Mouse (Mus musculus) C2C12 (cell line): ENCODE data around the gene Olfr1170. TPM values are rescaled to one million over a fixed set of nuclear protein-coding genes. Genes with fewer than 3 reads are reported as not detected.

Experiments
- H3K27me3 ChIP-seq: one replicate; pipeline ENCODE4 v1.6.1; 2011; ENCODE audit not compliant: control insufficient read depth, insufficient read depth, insufficient read length
- H3K36me3 ChIP-seq: one replicate; pipeline ENCODE4 v1.6.1; 2011; ENCODE audit not compliant: control insufficient read depth, insufficient read depth
- H3K4me3 ChIP-seq: one replicate; pipeline ENCODE4 v1.5.1; 2011; ENCODE audit warnings: mild to moderate bottlenecking, control low read depth; ENCODE audit not compliant: poor library complexity, insufficient read depth, severe bottlenecking
- H3K79me2 ChIP-seq: one replicate; pipeline ENCODE4 v1.6.1; 2011; ENCODE audit not compliant: control insufficient read depth, insufficient read depth
- H3K79me3 ChIP-seq: one replicate; pipeline ENCODE4 v1.6.1; 2011; ENCODE audit warnings: low read depth, control low read depth
- H3ac ChIP-seq: one replicate; pipeline ENCODE3; 2011; ENCODE audit warnings: low read depth; ENCODE audit not compliant: control insufficient read depth, insufficient read length
- CEBPB ChIP-seq: IDR thresholded peaks from one replicate; pipeline ENCODE4 v1.6.1; 2011; ENCODE audit warnings: low read depth, mild to moderate bottlenecking, control low read depth, moderate library complexity
- CTCF ChIP-seq: IDR thresholded peaks from one replicate; pipeline ENCODE4 v1.5.1; 2011; ENCODE audit not compliant: control insufficient read depth, insufficient read depth, insufficient read length
- FOSL1 ChIP-seq: IDR thresholded peaks from one replicate; pipeline ENCODE4 v1.8.0; 2011; ENCODE audit warnings: mild to moderate bottlenecking, low read length; ENCODE audit not compliant: poor library complexity, insufficient read depth, severe bottlenecking
- MAX ChIP-seq: IDR thresholded peaks from one replicate; pipeline ENCODE4 v1.6.1; 2011; ENCODE audit warnings: mild to moderate bottlenecking, control low read depth
- MYOD1 ChIP-seq: IDR thresholded peaks from one replicate; pipeline ENCODE4 v1.6.1; 2011; ENCODE audit warnings: low read depth; ENCODE audit not compliant: control insufficient read depth, insufficient read length
- MYOG ChIP-seq: IDR thresholded peaks from one replicate; pipeline ENCODE4 v1.6.1; 2011; ENCODE audit not compliant: control insufficient read depth, insufficient read length; ENCODE audit errors: extremely low read depth
- USF1 ChIP-seq: IDR thresholded peaks from one replicate; pipeline ENCODE4 v1.6.1; 2011; ENCODE audit warnings: low read depth, mild to moderate bottlenecking, control low read depth, moderate library complexity
- long read RNA-seq, 2 experiments: library from polyadenylated mRNA; unstranded; transcript quantifications; one replicate each; pipeline ENCODE4 v2.0.0; 2019 to 2020
- polyA plus RNA-seq: library from polyadenylated mRNA; unstranded; fragments of >200 nt; fragmentation: generic; extraction: Trizol; gene quantifications from one replicate; pipeline ENCODE4 v1.2.1, GENCODE M21; 2012; ENCODE audit warnings: missing spikeins

Olfr1170 gene
- not detected for polyA plus RNA-seq
- long read RNA-seq, experiment 1, result 0 reads
- long read RNA-seq, experiment 2, result 0 reads

DNA sequence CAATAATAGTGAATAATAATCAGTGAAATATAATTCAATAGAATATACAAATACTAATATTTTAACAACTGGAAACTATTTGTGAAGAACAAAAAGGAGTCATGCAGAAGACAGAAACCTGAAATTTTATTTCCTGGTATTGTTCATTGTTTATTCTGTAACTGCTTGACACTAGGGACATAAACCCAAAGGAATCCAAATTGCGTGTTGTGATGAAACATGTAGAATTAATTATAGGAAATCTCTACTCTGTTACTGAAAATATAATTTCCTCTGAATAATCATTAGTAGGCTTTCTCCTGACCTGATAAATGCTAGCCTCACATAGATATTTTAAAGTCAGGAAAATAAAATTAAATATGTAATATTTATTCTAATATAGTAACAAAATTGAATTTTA, at the start of gene Olfr1170:
TSS of gene Olfr1170 (minus strand) at position 101 of the 400 bp plus-strand sequence.
- TF ChIP-seq FOSL1 (no peak), MYOD1 (no peak), CTCF (no peak)
- Histone ChIP-seq H3K27me3 (no peaks in the 10 kb centered on the region), H3K4me3 (no peak within 1 kb of the TSS)

DNA sequence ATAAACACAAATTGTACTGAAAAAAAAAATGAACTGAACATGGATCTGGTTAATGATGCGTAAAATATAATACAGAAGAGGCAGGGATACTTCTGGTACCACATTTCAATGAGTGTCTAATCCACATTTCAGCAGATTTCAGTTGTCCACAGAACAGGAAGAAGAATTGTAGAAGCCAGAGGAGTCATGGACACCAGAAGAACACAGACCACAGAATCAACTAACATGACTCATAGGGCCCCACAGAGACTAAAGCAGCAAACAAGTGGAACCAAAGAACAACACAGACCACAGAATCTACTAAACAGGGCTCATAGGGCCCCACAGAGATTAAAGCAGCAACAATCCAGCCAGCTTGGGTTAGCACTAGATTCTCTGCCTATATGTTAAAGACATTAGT, 7.3 kb downstream of the Olfr1170 start:
- H3ac ChIP-seq, result no peak overlapping the region
- no peaks in the 10 kb centered on the region for H3K36me3 ChIP-seq
- no peak overlapping the region for H3K4me3 ChIP-seq
- TF ChIP-seq CTCF (no peak), FOSL1 (no peak), MAX (no peak), CEBPB (no peak), USF1 (no peak), MYOD1 (no peak), MYOG (no peak)
- no peaks in the 10 kb centered on the region for H3K79me3 ChIP-seq
- no peaks in the 10 kb centered on the region for H3K79me2 ChIP-seq
- no peaks in the 10 kb centered on the region for H3K27me3 ChIP-seq

More for the DNA sequence above, at the start of gene Olfr1170:
- no peaks in the 10 kb centered on the region for H3K79me3 ChIP-seq
- H3ac ChIP-seq, result no peak within 1 kb of the TSS
- H3K36me3 ChIP-seq, result no peaks in the 10 kb centered on the region
- no peaks in the 10 kb centered on the region for H3K79me2 ChIP-seq

DNA sequence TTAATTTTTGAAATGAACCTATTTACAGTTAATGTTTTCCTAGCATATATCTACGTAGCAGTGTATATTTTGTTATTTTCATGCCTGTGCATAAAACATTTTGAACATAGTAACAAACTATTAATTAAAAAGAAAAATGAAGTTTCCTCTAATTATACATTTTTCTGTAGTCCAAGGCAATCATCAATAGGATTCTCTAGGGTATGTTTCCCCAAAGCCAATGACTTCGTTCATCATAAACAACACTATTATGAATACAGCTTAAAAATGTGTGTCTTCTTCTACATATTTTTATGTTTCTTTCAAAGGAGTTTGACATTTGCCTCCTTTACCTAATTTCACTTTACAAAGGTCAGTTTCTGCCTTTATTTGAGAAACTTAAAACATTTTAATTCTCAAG, 46.6 kb downstream of the Olfr1170 start, which contains the start of gene Olfr1168:
TSS of gene Olfr1168 (plus strand) at position 301 of the 400 bp plus-strand sequence.
- Histone ChIP-seq H3K4me3 (no peak within 1 kb of the TSS), H3ac (no peak within 1 kb of the TSS), H3K27me3 (no peaks in the 10 kb centered on the region), H3K36me3 (no peaks in the 10 kb centered on the region), H3K79me3 (no peaks in the 10 kb centered on the region), H3K79me2 (no peaks in the 10 kb centered on the region)
- TF ChIP-seq FOSL1 (no peak), CEBPB (no peak), MAX (no peak), USF1 (no peak), CTCF (no peak), MYOG (no peak), MYOD1 (no peak)

Other genes with a start within 250 kb of the Olfr1170 start
- not detected for gene Olfr1158, start 238.2 kb downstream of the Olfr1170 start, polyA plus RNA-seq
- gene Olfr1160, start 220.1 kb downstream of the Olfr1170 start, polyA plus RNA-seq, result not detected
- not detected for gene Olfr1161, start 205.6 kb downstream of the Olfr1170 start, polyA plus RNA-seq
- gene Olfr73, start 190.6 kb downstream of the Olfr1170 start, polyA plus RNA-seq, result not detected
- not detected for gene Olfr1162, start 177.2 kb downstream of the Olfr1170 start, polyA plus RNA-seq
- not detected for gene Olfr1163, start 156.5 kb downstream of the Olfr1170 start, polyA plus RNA-seq
- gene Olfr1164, start 134.4 kb downstream of the Olfr1170 start, polyA plus RNA-seq, result not detected
- gene Olfr1166, start 100.1 kb downstream of the Olfr1170 start, polyA plus RNA-seq, result not detected
- not detected for gene Olfr1167, start 73.1 kb downstream of the Olfr1170 start, polyA plus RNA-seq
- not detected for gene Olfr1168, start 46.5 kb downstream of the Olfr1170 start, polyA plus RNA-seq
- gene Olfr1173, start 51.5 kb upstream of the Olfr1170 start, polyA plus RNA-seq, result not detected
- gene Olfr1174-ps, start 86.8 kb upstream of the Olfr1170 start, polyA plus RNA-seq, result not detected
- not detected for gene Olfr1175-ps, start 98.9 kb upstream of the Olfr1170 start, polyA plus RNA-seq
- gene Olfr1176, start 108.4 kb upstream of the Olfr1170 start, polyA plus RNA-seq, result not detected
- gene Olfr1177-ps, start 118.2 kb upstream of the Olfr1170 start, polyA plus RNA-seq, result not detected
- not detected for gene Olfr1178, start 158.7 kb upstream of the Olfr1170 start, polyA plus RNA-seq
- not detected for gene Olfr1179, start 178.1 kb upstream of the Olfr1170 start, polyA plus RNA-seq
- gene Olfr1180, start 190.8 kb upstream of the Olfr1170 start, polyA plus RNA-seq, result not detected
- gene Olfr1181, start 197.8 kb upstream of the Olfr1170 start, polyA plus RNA-seq, result not detected
- not detected for gene Gm13757, start 220.8 kb upstream of the Olfr1170 start, polyA plus RNA-seq
- gene Olfr1183, start 226.5 kb upstream of the Olfr1170 start, polyA plus RNA-seq, result not detected